Mouse (Mus musculus) heart, embryonic 16.5 days (tissue): Measurements from ENCODE around the gene Kynu. TPM values are rescaled to one million over a fixed set of nuclear protein-coding genes. Genes with fewer than 3 reads are reported as not detected.

ENCODE experiments used
- ATAC-seq: fragments of 200-750 bp; cut with Nextera tagmentation; replicated peaks from 2 replicates; pipeline ENCODE4 v1.8.0; 2017; ENCODE audit warnings: moderate number of reproducible peaks; ENCODE audit not compliant: insufficient read depth, low FRiP score; ENCODE audit errors: extremely low read depth
- H3K27ac ChIP-seq: fragments of 300-500 bp; sonication (generic); 2 replicates; pipeline ENCODE4 v1.5.1; 2014; ENCODE audit warnings: mild to moderate bottlenecking, low read length, control low read depth, moderate library complexity
- H3K27me3 ChIP-seq: fragments of 300-500 bp; sonication (generic); 2 replicates; pipeline ENCODE4 v1.6.1; 2014; ENCODE audit warnings: low read length, mixed read lengths; ENCODE audit not compliant: control insufficient read depth, insufficient read depth
- H3K36me3 ChIP-seq: fragments of 300-500 bp; sonication (generic); 2 replicates; pipeline ENCODE4 v1.6.1; 2014; ENCODE audit not compliant: control insufficient read depth, insufficient read depth
- H3K4me1 ChIP-seq: fragments of 300-500 bp; sonication (generic); 2 replicates; pipeline ENCODE4 v1.6.1; 2014; ENCODE audit warnings: low read length, mixed read lengths; ENCODE audit not compliant: control insufficient read depth, insufficient read depth
- H3K4me2 ChIP-seq: fragments of 300-500 bp; sonication (generic); 2 replicates; pipeline ENCODE4 v1.6.1; 2014; ENCODE audit warnings: low read depth, mild to moderate bottlenecking, control low read depth, low read length
- H3K4me3 ChIP-seq: fragments of 300-500 bp; sonication (generic); 2 replicates; pipeline ENCODE4 v1.5.1; 2014; ENCODE audit warnings: mild to moderate bottlenecking, control low read depth, low read length
- H3K9ac ChIP-seq: fragments of 300-500 bp; sonication (generic); 2 replicates; pipeline ENCODE4 v1.6.1; 2014; ENCODE audit warnings: low read length, control low read depth
- H3K9me3 ChIP-seq: fragments of 300-500 bp; sonication (generic); replicated peaks from 2 replicates; pipeline ENCODE4 v1.6.1; 2016; ENCODE audit warnings: low read length; ENCODE audit not compliant: control insufficient read depth
- WGBS: fragments of 180-500 bp; shearing (Covaris S2); extraction: QIAGEN DNeasy Blood & Tissue Kit; methylation state at CpG from one replicate; pipeline ENCODE4 v1.1.7; 2014; 5-methylcytosine and 5-hydroxymethylcytosine counted together
- polyA plus RNA-seq: library from polyadenylated mRNA; unstranded; fragments of >200 nt; fragmentation: Nextera tagmentation; extraction: Ambion mirVana; gene quantifications from 2 replicates; pipeline ENCODE4 v1.2.1, GENCODE M21; 2015

Kynu gene
- polyA plus RNA-seq, result 0.26 and 0.28 TPM in 2 replicates

DNA sequence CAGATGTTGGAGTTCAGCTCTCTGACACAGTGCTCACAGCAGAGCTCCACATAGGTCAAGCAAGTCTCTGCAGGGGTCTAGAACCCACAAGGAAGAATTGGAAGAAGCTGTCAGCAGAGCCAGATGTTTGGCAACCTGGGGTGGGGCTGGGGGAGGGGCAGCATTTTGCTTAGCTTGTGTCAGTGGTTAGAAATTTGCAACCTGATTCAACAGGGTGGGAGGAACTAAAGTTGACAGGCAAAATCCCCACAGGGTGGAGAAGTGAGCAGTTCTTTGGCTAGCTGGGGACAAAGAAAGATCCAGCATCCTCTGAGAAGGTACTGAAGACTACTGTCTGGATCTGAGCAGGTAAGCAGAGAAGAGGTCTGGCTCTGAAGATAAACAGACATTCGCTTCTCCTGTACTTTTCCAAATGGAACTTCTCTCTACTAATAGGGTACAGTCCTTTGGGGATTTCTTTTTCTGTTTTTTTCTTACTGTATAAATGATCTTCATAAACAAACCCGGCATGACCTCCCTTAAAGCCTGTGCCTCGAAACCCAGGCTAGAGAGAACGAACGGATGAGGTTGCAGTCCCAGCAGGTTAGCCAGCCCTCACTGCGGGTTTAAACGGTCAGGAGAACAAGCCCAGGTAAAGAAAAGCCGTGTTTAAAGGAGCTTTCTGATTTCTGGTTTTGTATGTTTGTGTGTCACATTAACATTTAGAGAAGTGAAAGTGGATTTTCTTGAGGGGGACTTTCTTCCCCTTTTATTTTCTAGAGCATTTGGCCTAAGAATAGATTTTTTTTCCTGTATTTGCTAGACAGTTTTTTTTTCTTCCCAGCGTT lies at the start of gene Kynu:
Gene Kynu, plus strand, starts transcription at position 268 of the 827 bp plus-strand sequence.
- Histone ChIP-seq H3K27me3 (no peaks in the 10 kb centered on the region), H3K9me3 (no peaks in the 10 kb centered on the region), H3K27ac (no peak within 1 kb of the TSS), H3K36me3 (no peaks in the 10 kb centered on the region), H3K4me1 (no peaks in the 10 kb centered on the region), H3K4me2 (no peak within 1 kb of the TSS), H3K9ac (no peak within 1 kb of the TSS), H3K4me3 (no peak within 1 kb of the TSS)
- no peak for ATAC-seq
- WGBS, result 32% methylated on average over 9 of the region's 9 CpGs

DNA sequence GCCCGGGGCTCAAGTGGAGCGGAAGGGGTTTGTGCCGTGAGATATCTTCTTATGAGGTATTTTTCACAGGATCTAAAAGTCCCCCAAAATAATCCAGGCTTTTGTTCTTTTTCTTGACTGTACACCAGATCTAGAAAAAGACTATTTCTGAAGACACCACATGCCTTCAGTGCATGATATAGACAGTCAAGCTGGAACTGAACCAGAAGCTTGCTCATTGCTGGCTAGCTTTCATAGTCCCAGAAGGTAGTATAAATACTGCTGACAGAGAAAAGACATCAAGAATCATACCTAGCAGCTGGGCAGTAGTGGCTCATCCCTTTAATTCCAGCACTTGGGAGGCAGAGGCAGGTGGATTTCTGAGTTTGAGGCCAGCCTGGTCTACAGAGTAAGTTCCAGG lies 48.9 kb upstream of the Kynu start:
- WGBS, result 92% methylated on average over 3 of the region's 3 CpGs
- Histone ChIP-seq H3K4me2 (no peak overlapping the region), H3K27ac (no peak overlapping the region), H3K27me3 (no peaks in the 10 kb centered on the region), H3K9me3 (no peaks in the 10 kb centered on the region), H3K9ac (no peak overlapping the region), H3K4me1 (no peaks in the 10 kb centered on the region), H3K4me3 (no peak overlapping the region), H3K36me3 (no peaks in the 10 kb centered on the region)
- no peak for ATAC-seq

DNA sequence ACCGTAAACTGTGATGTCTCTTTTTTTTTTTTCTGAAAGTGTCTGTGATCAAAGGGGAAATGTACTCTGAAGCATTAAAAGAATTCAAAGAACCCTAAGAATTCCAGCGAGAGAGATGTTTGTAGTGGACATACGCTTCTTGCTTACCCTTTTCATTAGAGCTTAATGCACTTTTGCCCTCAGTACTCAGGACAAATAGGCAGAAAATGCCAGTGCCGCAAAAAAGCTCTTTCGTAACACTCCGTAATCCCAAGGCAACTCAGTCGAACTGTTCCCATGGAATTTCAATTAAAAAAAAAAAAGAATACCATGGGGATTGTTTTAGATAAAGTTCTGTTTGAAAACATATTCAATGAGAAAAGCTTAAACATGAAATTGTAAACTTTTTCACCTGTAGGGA lies 41.3 kb upstream of the Kynu start:
- no peaks in the 10 kb centered on the region for H3K4me1 ChIP-seq
- no peak overlapping the region for H3K9ac ChIP-seq
- no peaks in the 10 kb centered on the region for H3K27me3 ChIP-seq
- no peaks in the 10 kb centered on the region for H3K36me3 ChIP-seq
- no peak overlapping the region for H3K4me2 ChIP-seq
- H3K9me3 ChIP-seq, result peaks cover 4% of the 10 kb centered on the region; the same call in 1 of the 2 replicates
- no peak overlapping the region for H3K4me3 ChIP-seq
- H3K27ac ChIP-seq, result no peak overlapping the region
- no peak for ATAC-seq
- 45% methylated on average over 7 of the region's 7 CpGs for WGBS

DNA sequence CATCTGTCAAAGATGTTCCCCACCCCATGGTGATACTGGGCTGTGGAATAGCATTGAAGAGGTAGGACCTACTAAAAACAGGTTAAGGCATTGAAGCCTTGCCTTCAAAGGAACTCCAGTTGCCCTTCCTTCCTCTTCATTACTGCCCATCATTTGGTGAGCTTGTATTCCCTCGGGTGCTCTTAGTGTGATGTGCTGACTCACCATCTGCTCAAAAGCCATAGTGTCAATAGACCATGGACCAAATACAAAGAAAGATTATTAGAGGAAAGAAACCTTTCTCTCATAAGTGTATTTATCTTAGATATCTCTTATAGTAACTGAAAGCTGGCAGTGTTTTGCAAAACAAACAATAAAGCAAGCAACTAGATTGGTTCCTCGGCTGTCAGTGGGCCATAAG lies 20.7 kb upstream of the Kynu start:
- Histone ChIP-seq H3K9ac (no peak overlapping the region), H3K4me1 (no peaks in the 10 kb centered on the region), H3K36me3 (no peaks in the 10 kb centered on the region), H3K9me3 (no peaks in the 10 kb centered on the region), H3K4me2 (no peak overlapping the region), H3K27me3 (no peaks in the 10 kb centered on the region), H3K4me3 (no peak overlapping the region), H3K27ac (no peak overlapping the region)
- no peak for ATAC-seq
- 59% methylated on average over 2 of the region's 2 CpGs for WGBS

DNA sequence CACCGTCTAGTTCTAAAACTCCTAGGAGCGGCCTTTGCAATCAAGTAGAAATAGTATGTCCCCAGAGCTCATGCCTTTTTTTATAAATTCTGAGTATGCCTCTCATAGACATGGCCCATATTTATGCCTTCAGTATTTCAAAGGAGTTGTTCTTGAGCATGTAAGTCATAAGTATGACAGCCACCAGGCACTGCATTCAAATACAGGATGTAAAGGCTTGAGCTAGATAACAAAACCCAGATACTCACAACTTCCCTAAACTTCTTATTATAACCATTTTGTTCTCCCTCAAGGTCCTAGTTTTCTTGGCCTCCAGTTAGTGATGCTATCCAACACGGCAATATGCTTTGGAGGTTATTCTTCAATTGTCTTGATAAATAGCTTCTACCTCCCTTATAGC lies 12.5 kb upstream of the Kynu start:
- Histone ChIP-seq H3K4me3 (no peak overlapping the region), H3K27ac (no peak overlapping the region), H3K9me3 (no peaks in the 10 kb centered on the region), H3K4me2 (no peak overlapping the region), H3K9ac (no peak overlapping the region), H3K27me3 (no peaks in the 10 kb centered on the region), H3K36me3 (no peaks in the 10 kb centered on the region), H3K4me1 (no peaks in the 10 kb centered on the region)
- no peak for ATAC-seq
- WGBS, result 79% methylated on average over 3 of the region's 3 CpGs

DNA sequence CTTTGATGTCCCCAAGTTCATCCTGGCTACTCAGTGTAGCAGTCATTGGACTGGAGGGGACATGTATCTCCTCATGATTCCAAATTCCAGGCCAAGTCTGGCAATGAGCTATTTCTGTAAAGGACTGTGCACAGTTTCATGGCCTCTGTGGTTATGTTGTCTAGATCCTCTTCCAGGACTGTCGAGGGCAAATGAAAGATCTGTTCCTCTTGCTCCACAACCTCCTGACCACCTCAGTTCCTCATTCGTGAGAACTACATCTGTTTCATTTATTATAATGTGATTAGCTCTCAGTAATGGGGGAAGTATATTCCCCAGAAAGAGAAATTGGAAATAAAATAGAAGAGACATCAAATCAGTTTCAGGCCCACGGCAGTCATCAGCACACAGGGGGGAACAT lies 9.5 kb upstream of the Kynu start:
- no peak overlapping the region for H3K4me3 ChIP-seq
- ATAC-seq, result no peak

DNA sequence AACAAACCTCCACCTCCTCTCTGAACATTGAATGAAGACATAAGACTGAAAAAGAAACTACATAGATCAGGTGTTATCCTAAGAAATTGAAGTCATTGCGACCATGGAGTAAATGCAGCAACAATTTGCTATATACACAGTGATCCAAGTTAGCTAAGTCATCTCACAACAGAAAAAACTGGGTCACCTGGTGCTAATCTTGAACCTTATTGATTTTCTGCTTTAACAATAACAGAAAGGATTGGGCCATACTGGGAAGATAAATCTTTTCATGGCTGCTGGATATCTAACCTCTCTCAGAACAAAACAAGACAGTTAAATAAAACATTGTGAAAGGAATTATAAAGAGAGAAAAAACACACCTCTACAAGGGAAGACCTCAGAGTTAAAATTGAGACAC lies 8.7 kb upstream of the Kynu start:
- H3K4me1 ChIP-seq, result no peaks in the 10 kb centered on the region
- H3K27ac ChIP-seq, result no peak overlapping the region
- H3K9ac ChIP-seq, result no peak overlapping the region
- H3K9me3 ChIP-seq, result no peaks in the 10 kb centered on the region
- no peaks in the 10 kb centered on the region for H3K27me3 ChIP-seq
- H3K36me3 ChIP-seq, result no peaks in the 10 kb centered on the region
- no peak overlapping the region for H3K4me3 ChIP-seq
- no peak overlapping the region for H3K4me2 ChIP-seq
- WGBS, result 65% methylated on average over 1 of the region's 1 CpGs
- no peak for ATAC-seq

More for the DNA sequence above, 9.5 kb upstream of the Kynu start:
- no peak overlapping the region for H3K4me2 ChIP-seq
- no peaks in the 10 kb centered on the region for H3K27me3 ChIP-seq
- no peaks in the 10 kb centered on the region for H3K36me3 ChIP-seq
- H3K9ac ChIP-seq, result no peak overlapping the region
- WGBS, result 65% methylated on average over 3 of the region's 3 CpGs
- no peaks in the 10 kb centered on the region for H3K9me3 ChIP-seq
- no peaks in the 10 kb centered on the region for H3K4me1 ChIP-seq
- H3K27ac ChIP-seq, result no peak overlapping the region

DNA sequence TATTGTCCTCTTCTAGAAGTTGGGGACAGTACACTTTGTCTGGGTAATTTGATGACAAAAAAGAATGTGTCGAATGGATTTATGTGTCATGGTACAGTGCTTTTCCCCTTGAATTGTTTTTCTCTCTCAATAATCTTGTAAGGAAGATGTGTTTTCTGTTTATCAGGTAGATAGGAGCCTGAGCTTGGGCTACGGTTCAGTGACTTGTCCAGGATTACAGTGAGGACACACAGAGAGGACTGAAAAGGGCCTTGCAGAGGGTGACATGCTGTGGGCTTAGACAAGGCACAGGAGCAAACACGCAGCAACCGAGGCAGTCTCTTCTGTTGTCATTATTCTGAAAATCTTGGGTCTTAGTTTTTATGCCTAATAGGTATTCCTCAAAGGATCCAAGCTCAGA lies 913 bp upstream of the Kynu start:
- Histone ChIP-seq H3K27ac (no peak overlapping the region), H3K4me3 (no peak overlapping the region), H3K36me3 (no peaks in the 10 kb centered on the region), H3K27me3 (no peaks in the 10 kb centered on the region), H3K4me1 (no peaks in the 10 kb centered on the region), H3K4me2 (no peak overlapping the region), H3K9ac (no peak overlapping the region), H3K9me3 (no peaks in the 10 kb centered on the region)
- ATAC-seq, result no peak
- WGBS, result 63% methylated on average over 4 of the region's 4 CpGs

DNA sequence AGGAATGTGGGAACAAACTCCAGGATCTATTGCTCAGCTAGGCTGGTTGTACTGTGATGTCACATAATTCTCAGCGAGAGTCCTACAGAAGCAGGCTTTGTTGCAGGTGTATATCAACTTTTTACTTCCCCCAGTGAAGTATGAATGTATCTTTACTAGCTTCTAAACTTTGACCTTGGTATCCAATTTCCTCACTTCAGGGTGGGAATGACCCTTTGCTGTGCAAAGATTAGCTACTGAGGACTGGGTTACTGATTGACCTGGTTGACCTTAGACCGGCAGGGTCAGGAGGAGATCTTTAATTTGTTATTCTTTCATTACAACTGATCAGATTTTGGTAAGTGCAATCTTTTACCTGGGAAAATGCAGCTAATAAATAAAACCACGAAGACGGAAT lies 758 bp downstream of the Kynu start:
- Histone ChIP-seq H3K4me3 (no peak overlapping the region), H3K36me3 (no peaks in the 10 kb centered on the region), H3K9me3 (no peaks in the 10 kb centered on the region), H3K4me1 (no peaks in the 10 kb centered on the region), H3K27me3 (no peaks in the 10 kb centered on the region), H3K4me2 (no peak overlapping the region), H3K9ac (no peak overlapping the region), H3K27ac (no peak overlapping the region)
- no peak for ATAC-seq
- 60% methylated on average over 4 of the region's 4 CpGs for WGBS
